Mouse (Mus musculus): ENCODE measurements at regions not wholly inside any gene's neighbourhood (a gene's known extent, or its start where the extent isn't known, plus 50 kb on each side); places are given as distances from the start of the nearest gene placed in this dataset.
"Not testable (repeated sequence)": the region's sequence is repeated elsewhere in the genome, so short reads cannot be mapped to it uniquely, and the experiment has no call there.

DNA sequence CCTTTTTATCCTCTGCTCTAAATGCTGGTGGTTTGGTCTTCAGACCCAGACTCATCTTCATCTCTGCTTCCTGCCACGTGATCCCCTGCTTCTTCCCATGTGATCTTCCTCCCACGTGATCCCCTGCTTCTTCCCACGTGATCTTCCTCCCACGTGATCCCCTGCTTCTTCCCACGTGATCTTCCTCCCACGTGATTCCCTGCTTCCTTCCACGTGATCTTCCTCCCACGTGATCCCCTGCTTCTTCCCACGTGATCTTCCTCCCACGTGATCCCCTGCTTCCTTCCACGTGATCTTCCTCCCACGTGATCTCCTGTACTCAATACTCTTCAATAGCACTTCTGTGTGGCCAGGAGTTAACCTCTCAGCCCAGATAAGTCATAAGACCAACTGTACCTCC is 147.1 kb upstream of the Map1b start:
- TF ChIP-seq POLR2A, CTCF (IDR thresholded peaks at IDR 0.05; ENCODE audit: insufficient read depth, low read depth, low read length): not testable (repeated sequence)

Data from olfactory bulb, adult 2 months (tissue).